16 mouse cellular contexts compared by ENCODE assay signal in genomic region chr1:191418936-191419335, GRCm38 (mm10). TPM values are rescaled to one million over a fixed set of nuclear protein-coding genes. Genes with fewer than 3 reads are reported as not detected.
DNase-seq lines count a peak whose midpoint lies in the region; ATAC-seq lines count a peak whose summit lies in the region.
"Had no signal": no experiment of that assay in that cellular context is flagged by ENCODE, and none has a peak within 500 bp of the region (broad histone marks: within the 10 kb centered on the region; RNA-seq: fewer than 3 reads in every experiment).

No protein-coding gene starts in this region.

- H3K36me3 ChIP-seq in heart, embryonic 10.5 days: no peaks in the 10 kb centered on the region
- H3K36me3 ChIP-seq in liver, embryonic 12.5 days: no peaks in the 10 kb centered on the region
- no peaks in the 10 kb centered on the region for H3K36me3 ChIP-seq in limb, embryonic 10.5 days
- H3K36me3 ChIP-seq in midbrain, embryonic 13.5 days: no peaks in the 10 kb centered on the region
- H3K36me3 ChIP-seq: forebrain, embryonic 12.5 days; hindbrain, embryonic 15.5 days; lung, embryonic 15.5 days; stomach, embryonic 15.5 days had no signal

- no peaks in the 10 kb centered on the region for H3K27me3 ChIP-seq in heart, embryonic 10.5 days (ENCODE audit: insufficient read depth, poor library complexity, severe bottlenecking)
- no peaks in the 10 kb centered on the region; the same call in none of the 2 replicates for H3K27me3 ChIP-seq in liver, embryonic 12.5 days (replicated peaks)
- H3K27me3 ChIP-seq in limb, embryonic 10.5 days (ENCODE audit: low read depth, poor library complexity, severe bottlenecking): no peaks in the 10 kb centered on the region
- no peaks in the 10 kb centered on the region for H3K27me3 ChIP-seq in midbrain, embryonic 13.5 days
- H3K27me3 ChIP-seq: forebrain, embryonic 12.5 days; hindbrain, embryonic 15.5 days; lung, embryonic 15.5 days; stomach, embryonic 15.5 days had no signal

- no peaks in the 10 kb centered on the region for H3K9me3 ChIP-seq in heart, embryonic 10.5 days
- no peaks in the 10 kb centered on the region for H3K9me3 ChIP-seq in liver, embryonic 12.5 days (replicated peaks)
- H3K9me3 ChIP-seq in limb, embryonic 10.5 days (replicated peaks): no peaks in the 10 kb centered on the region
- no peaks in the 10 kb centered on the region for H3K9me3 ChIP-seq in midbrain, embryonic 13.5 days
- H3K9me3 ChIP-seq: forebrain, embryonic 12.5 days; hindbrain, embryonic 15.5 days; lung, embryonic 15.5 days; megakaryocyte, embryonic 14.5 days; stomach, embryonic 15.5 days had no signal

- no peak for ATAC-seq in liver, embryonic 12.5 days
- no peak for ATAC-seq in midbrain, embryonic 13.5 days

- H3K4me2 ChIP-seq in liver, embryonic 12.5 days: no peak overlapping the region
- H3K4me2 ChIP-seq in midbrain, embryonic 13.5 days (replicated peaks): no peak overlapping the region
- H3K4me2 ChIP-seq: forebrain, embryonic 12.5 days; hindbrain, embryonic 15.5 days; lung, embryonic 15.5 days; stomach, embryonic 15.5 days had no signal

- no peak for DNase-seq in heart, embryonic 10.5 days (ENCODE audit: low spot score)
- DNase-seq in heart, adult 9 months (ENCODE audit: low spot score in 2 of 2): no peak
- no peak for DNase-seq in liver
- DNase-seq in limb, embryonic 10.5 days (ENCODE audit: low spot score): no peak
- DNase-seq in yolk sac, embryonic 10.5 days (ENCODE audit: low spot score): peak; percentile 47
- no peak for DNase-seq in adrenal gland, postnatal 4 days (ENCODE audit: low spot score in 2 of 2)
- DNase-seq: cerebellum, adult 18-20 months; kidney, adult 11 months; kidney, postnatal 4 days had no signal

- peaks cover 69% of the 10 kb centered on the region for H3K4me1 ChIP-seq in heart, embryonic 10.5 days
- H3K4me1 ChIP-seq in liver, embryonic 12.5 days: peaks cover 50% of the 10 kb centered on the region
- peaks cover 73% of the 10 kb centered on the region for H3K4me1 ChIP-seq in limb, embryonic 10.5 days
- no peaks in the 10 kb centered on the region for H3K4me1 ChIP-seq in midbrain, embryonic 13.5 days (replicated peaks)
- H3K4me1 ChIP-seq: hindbrain, embryonic 15.5 days had no signal

- H3K4me3 ChIP-seq in heart, embryonic 10.5 days: no peak overlapping the region
- no peak overlapping the region for H3K4me3 ChIP-seq in liver, embryonic 12.5 days
- H3K4me3 ChIP-seq in limb, embryonic 10.5 days: no peak overlapping the region
- no peak overlapping the region for H3K4me3 ChIP-seq in midbrain, embryonic 13.5 days (replicated peaks)
- H3K4me3 ChIP-seq: forebrain, embryonic 12.5 days; hindbrain, embryonic 15.5 days; lung, embryonic 15.5 days; megakaryocyte, embryonic 14.5 days; stomach, embryonic 15.5 days had no signal

- 65% methylated on average over 4 of the region's 4 CpGs for WGBS in heart, embryonic 10.5 days
- WGBS in liver, embryonic 12.5 days (ENCODE audit: insufficient replicate concordance): 47% methylated on average over 4 of the region's 4 CpGs
- 57% methylated on average over 4 of the region's 4 CpGs for WGBS in limb, embryonic 10.5 days
- WGBS in midbrain, embryonic 13.5 days: 81% methylated on average over 4 of the region's 4 CpGs

- no peak overlapping the region for H3K9ac ChIP-seq in liver, embryonic 12.5 days
- no peak overlapping the region for H3K9ac ChIP-seq in midbrain, embryonic 13.5 days (replicated peaks)
- H3K9ac ChIP-seq: forebrain, embryonic 12.5 days; hindbrain, embryonic 15.5 days; lung, embryonic 15.5 days; stomach, embryonic 15.5 days had no signal

- peak overlapping the region; percentile 78 for H3K27ac ChIP-seq in heart, embryonic 10.5 days
- peak overlapping the region; percentile 33; the same call in 1 of the 2 replicates for H3K27ac ChIP-seq in liver, embryonic 12.5 days
- H3K27ac ChIP-seq in limb, embryonic 10.5 days: peak overlapping the region; percentile 46
- no peak overlapping the region for H3K27ac ChIP-seq in midbrain, embryonic 13.5 days
- H3K27ac ChIP-seq: forebrain, embryonic 12.5 days; hindbrain, embryonic 15.5 days; lung, embryonic 15.5 days; stomach, embryonic 15.5 days had no signal

RNA-seq across cellular contexts. Expression of gene Ppp2r5a, which starts 15.9 kb away (rescaled TPM):
- 21.8 and 27.6 TPM in 2 replicates for polyA plus RNA-seq in heart, embryonic 10.5 days (2016; fragmentation: Nextera tagmentation; extraction: Ambion mirVana)
- 33.1 and 33.9 TPM in 2 replicates for polyA plus RNA-seq in liver, embryonic 12.5 days (2016; fragmentation: Nextera tagmentation; extraction: Ambion mirVana)
- 11.3 and 14.4 TPM in 2 replicates for polyA plus RNA-seq in limb, embryonic 10.5 days (2016; fragmentation: Nextera tagmentation; extraction: Ambion mirVana)
- polyA plus RNA-seq in midbrain, embryonic 13.5 days (2015; fragmentation: Nextera tagmentation; extraction: Ambion mirVana): 6.3 and 7.3 TPM in 2 replicates
- total RNA-seq in adrenal gland, postnatal 4 days (2021): 100 to 1,000 TPM; 105 to 107 TPM
